Mouse (Mus musculus): ENCODE measurements around the gene Nfya. TPM values are rescaled to one million over a fixed set of nuclear protein-coding genes. Genes with fewer than 3 reads are reported as not detected.

Gene Nfya
- polyA plus RNA-seq, 1 experiment from 2014 or later = 26.5 TPM

DNA sequence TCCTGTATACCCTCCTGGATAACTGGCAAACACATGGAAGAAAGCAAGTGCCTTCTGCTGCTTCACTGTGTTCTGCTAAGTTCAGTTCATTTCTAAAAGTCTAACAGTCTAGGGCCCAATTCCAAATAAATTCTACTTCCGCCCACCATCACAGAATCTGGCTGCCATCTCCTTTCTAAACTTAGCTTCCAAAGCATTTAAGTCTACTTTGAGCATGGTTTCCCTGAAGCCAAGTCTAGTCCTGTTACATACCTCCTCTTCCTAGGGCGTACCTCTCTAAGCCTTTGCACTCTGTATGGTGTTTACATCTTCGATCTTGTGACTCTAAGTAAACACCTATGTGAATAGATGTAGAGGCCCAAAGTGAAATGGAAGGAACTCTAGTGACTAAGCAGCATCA, 17.1 kb downstream of the Nfya start:
- Histone ChIP-seq H3K4me1 (ENCODE audit: control insufficient read depth, insufficient read depth, low read length) (no peaks in the 10 kb centered on the region), H3K36me3 (ENCODE audit: control insufficient read depth, insufficient read depth, low read length) (peaks cover 88% of the 10 kb centered on the region), H3K4me2 (replicated peaks; ENCODE audit: low read depth, low read length) (no peak overlapping the region), H3K27me3 (ENCODE audit: control insufficient read depth, insufficient read depth, low read length) (no peaks in the 10 kb centered on the region), H3K27ac (ENCODE audit: low read length) (no peak overlapping the region), H3K4me3 (ENCODE audit: low read depth, low read length) (no peak overlapping the region), H3K9ac (replicated peaks; ENCODE audit: low read depth, low read length) (no peak overlapping the region), H3K9me3 (ENCODE audit: control insufficient read depth, low read depth, low read length) (no peaks in the 10 kb centered on the region)
- ATAC-seq (ENCODE audit: insufficient number of reproducible peaks, insufficient read depth, low FRiP score, low read depth) = no peak
- WGBS = 86% methylated on average over 3 of the region's 3 CpGs

DNA sequence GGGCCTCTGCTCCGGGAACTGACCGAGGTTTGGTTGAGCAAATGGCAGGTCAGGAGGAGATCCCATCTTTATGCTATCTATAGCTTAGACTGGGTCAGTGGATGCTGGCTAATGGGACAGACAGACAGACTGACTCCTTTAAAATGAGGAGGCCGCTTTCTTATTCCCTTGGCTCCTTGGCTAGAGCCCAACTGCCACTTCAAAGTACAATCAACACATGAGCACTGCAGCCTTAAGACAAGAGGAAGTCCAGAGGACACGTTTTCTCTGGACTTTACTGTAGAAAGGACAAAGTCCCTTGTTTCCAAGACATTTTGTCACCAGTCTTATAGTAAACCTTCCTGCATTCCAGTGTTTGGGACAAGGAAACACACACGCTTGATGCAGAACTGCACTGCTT, 18.3 kb downstream of the Nfya start:
- peaks cover 95% of the 10 kb centered on the region for H3K36me3 ChIP-seq (ENCODE audit: control insufficient read depth, insufficient read depth, low read length)
- 91% methylated on average over 5 of the region's 5 CpGs for WGBS
- H3K4me3 ChIP-seq (ENCODE audit: low read depth, low read length) = no peak overlapping the region
- H3K4me2 ChIP-seq (replicated peaks; ENCODE audit: low read depth, low read length) = no peak overlapping the region
- H3K9me3 ChIP-seq (ENCODE audit: control insufficient read depth, low read depth, low read length) = no peaks in the 10 kb centered on the region
- ATAC-seq (ENCODE audit: insufficient number of reproducible peaks, insufficient read depth, low FRiP score, low read depth) = no peak
- no peaks in the 10 kb centered on the region for H3K27me3 ChIP-seq (ENCODE audit: control insufficient read depth, insufficient read depth, low read length)
- no peaks in the 10 kb centered on the region for H3K4me1 ChIP-seq (ENCODE audit: control insufficient read depth, insufficient read depth, low read length)
- H3K9ac ChIP-seq (replicated peaks; ENCODE audit: low read depth, low read length) = no peak overlapping the region
- no peak overlapping the region for H3K27ac ChIP-seq (ENCODE audit: low read length)

DNA sequence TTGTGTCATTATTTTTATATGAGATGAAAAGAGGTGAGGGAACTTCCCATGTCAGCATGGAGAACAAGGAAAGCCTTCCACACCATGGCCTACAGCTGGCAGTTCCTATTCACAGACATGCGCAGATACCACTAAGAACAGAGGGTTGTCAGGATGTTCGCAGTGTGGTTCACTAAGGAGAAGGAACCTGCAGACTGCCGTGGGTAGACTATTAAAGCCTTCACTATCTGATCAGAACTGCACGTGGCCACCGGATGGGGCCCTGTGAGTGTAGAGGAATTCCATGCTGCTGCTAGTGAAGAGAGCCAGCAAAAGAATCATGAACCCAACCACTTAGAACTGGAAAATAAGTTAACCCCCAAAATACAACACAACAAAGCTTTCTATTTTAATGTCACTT, 20.3 kb downstream of the Nfya start:
- no peak overlapping the region for H3K27ac ChIP-seq (ENCODE audit: low read length)
- H3K9me3 ChIP-seq (ENCODE audit: control insufficient read depth, low read depth, low read length) = no peaks in the 10 kb centered on the region
- ATAC-seq (ENCODE audit: insufficient number of reproducible peaks, insufficient read depth, low FRiP score, low read depth) = no peak
- H3K4me2 ChIP-seq (replicated peaks; ENCODE audit: low read depth, low read length) = no peak overlapping the region
- H3K4me1 ChIP-seq (ENCODE audit: control insufficient read depth, insufficient read depth, low read length) = no peaks in the 10 kb centered on the region
- H3K9ac ChIP-seq (replicated peaks; ENCODE audit: low read depth, low read length) = no peak overlapping the region
- H3K27me3 ChIP-seq (ENCODE audit: control insufficient read depth, insufficient read depth, low read length) = no peaks in the 10 kb centered on the region
- WGBS = 90% methylated on average over 5 of the region's 5 CpGs
- H3K36me3 ChIP-seq (ENCODE audit: control insufficient read depth, insufficient read depth, low read length) = peaks cover 75% of the 10 kb centered on the region
- no peak overlapping the region for H3K4me3 ChIP-seq (ENCODE audit: low read depth, low read length)

DNA sequence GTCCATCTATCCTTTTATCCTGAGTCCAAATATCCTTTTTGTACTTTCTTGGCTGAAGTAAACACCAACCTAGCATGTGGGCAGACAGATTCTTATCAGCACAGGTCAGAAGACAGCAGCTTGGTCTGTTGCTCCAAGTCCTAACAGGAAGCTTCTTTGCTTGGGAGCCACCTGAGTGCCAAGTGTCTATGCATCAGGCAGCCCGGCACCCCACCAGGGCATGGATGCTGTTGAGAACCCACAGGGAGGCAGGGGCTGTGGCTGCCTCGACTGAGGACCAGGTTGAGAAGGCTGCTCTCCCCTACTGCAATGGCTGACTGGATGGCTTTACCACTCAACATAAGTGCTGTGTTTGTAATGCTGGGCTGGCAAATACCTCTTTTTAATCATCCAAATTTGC, 21.0 kb downstream of the Nfya start:
- Histone ChIP-seq H3K4me3 (ENCODE audit: low read depth, low read length) (no peak overlapping the region), H3K27ac (ENCODE audit: low read length) (no peak overlapping the region), H3K9ac (replicated peaks; ENCODE audit: low read depth, low read length) (no peak overlapping the region), H3K27me3 (ENCODE audit: control insufficient read depth, insufficient read depth, low read length) (no peaks in the 10 kb centered on the region), H3K36me3 (ENCODE audit: control insufficient read depth, insufficient read depth, low read length) (peaks cover 68% of the 10 kb centered on the region), H3K9me3 (ENCODE audit: control insufficient read depth, low read depth, low read length) (no peaks in the 10 kb centered on the region), H3K4me1 (ENCODE audit: control insufficient read depth, insufficient read depth, low read length) (no peaks in the 10 kb centered on the region), H3K4me2 (replicated peaks; ENCODE audit: low read depth, low read length) (no peak overlapping the region)
- WGBS = 79% methylated on average over 2 of the region's 2 CpGs
- no peak for ATAC-seq (ENCODE audit: insufficient number of reproducible peaks, insufficient read depth, low FRiP score, low read depth)

DNA sequence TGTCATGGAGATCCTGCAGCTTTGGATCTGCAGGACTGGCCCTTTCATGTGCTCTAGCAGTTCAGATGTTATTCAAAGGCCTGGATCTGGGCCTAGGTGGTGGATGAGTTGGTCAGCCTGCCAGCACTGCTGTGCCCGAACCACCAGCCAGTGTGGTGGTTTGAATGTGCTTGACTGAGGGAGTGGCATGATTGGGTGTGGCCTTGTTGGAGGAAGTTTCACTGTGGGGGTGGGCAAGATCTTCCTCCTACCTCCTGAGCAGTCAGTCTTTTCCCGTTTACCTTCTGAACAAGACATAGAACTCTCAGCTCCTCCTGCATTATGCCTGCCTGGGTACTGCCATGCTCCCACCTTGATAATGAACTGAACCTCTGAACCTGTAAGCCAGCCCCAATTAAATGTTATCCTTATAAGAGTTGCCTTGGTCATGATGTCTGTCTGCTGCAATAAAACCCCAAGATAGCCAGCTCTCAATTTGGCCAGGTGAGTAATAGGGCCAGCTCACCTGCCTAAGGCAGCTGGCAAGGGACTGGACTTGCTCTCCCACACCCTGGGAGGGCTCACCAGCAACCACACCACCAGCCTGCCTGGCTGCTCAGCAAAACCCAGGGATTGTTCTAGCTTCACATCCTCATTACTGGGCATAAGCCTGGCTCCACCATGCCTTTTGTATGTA, 23.8 kb downstream of the Nfya start:
- ATAC-seq (ENCODE audit: insufficient number of reproducible peaks, insufficient read depth, low FRiP score, low read depth) = no peak

DNA sequence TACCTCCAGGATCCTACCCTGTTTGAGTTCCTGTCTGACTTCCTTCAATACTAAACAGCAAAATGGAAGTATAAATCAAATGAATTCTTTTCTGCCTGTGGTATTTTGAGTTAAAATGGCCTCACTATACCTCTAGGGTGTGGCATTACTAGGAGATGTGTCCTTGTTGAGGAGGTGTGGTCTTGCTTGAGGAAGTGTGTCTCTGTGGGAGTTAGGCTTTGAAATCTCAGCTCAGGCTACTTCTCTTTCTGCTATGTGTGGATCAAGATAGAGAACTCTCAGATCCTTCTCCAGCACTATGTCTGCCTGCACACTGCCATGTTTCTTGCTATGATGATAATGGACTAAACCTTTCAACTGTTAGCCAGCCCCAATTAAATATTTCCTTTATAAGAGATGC, 30.7 kb downstream of the Nfya start:
- no peak overlapping the region for H3K9ac ChIP-seq (replicated peaks; ENCODE audit: low read depth, low read length)
- no peaks in the 10 kb centered on the region for H3K27me3 ChIP-seq (ENCODE audit: control insufficient read depth, insufficient read depth, low read length)
- H3K4me1 ChIP-seq (ENCODE audit: control insufficient read depth, insufficient read depth, low read length) = no peaks in the 10 kb centered on the region
- ATAC-seq (ENCODE audit: insufficient number of reproducible peaks, insufficient read depth, low FRiP score, low read depth) = no peak
- H3K36me3 ChIP-seq (ENCODE audit: control insufficient read depth, insufficient read depth, low read length) = no peaks in the 10 kb centered on the region
- H3K4me3 ChIP-seq (ENCODE audit: low read depth, low read length) = no peak overlapping the region
- no peak overlapping the region for H3K27ac ChIP-seq (ENCODE audit: low read length)
- H3K9me3 ChIP-seq (ENCODE audit: control insufficient read depth, low read depth, low read length) = no peaks in the 10 kb centered on the region
- no peak overlapping the region for H3K4me2 ChIP-seq (replicated peaks; ENCODE audit: low read depth, low read length)

More for the DNA sequence above, 23.8 kb downstream of the Nfya start:
- Histone ChIP-seq H3K4me1 (ENCODE audit: control insufficient read depth, insufficient read depth, low read length) (no peaks in the 10 kb centered on the region), H3K4me3 (ENCODE audit: low read depth, low read length) (no peak overlapping the region), H3K27me3 (ENCODE audit: control insufficient read depth, insufficient read depth, low read length) (no peaks in the 10 kb centered on the region), H3K27ac (ENCODE audit: low read length) (no peak overlapping the region), H3K36me3 (ENCODE audit: control insufficient read depth, insufficient read depth, low read length) (peaks cover 40% of the 10 kb centered on the region), H3K4me2 (replicated peaks; ENCODE audit: low read depth, low read length) (no peak overlapping the region), H3K9me3 (ENCODE audit: control insufficient read depth, low read depth, low read length) (no peaks in the 10 kb centered on the region), H3K9ac (replicated peaks; ENCODE audit: low read depth, low read length) (no peak overlapping the region)
- 81% methylated on average over 2 of the region's 2 CpGs for WGBS

DNA sequence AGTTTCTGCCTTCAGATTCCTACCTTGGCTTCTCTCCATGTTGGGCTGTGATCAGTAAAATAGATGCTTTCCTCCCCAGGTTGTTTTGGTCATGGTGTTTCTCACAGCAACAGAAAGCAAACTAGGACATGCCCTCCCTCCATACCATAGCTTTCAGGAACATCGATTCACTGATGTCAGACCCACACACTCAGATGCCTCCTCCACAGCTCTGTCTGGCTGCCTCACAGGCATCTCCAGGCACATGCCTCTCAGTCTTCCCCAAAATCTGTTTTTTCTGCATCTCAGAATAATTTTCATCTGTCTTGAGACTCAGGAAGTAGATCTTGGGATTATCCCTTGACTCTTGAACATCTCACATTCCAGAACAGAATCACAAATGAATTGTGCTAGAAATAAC, 33.6 kb downstream of the Nfya start:
- H3K4me1 ChIP-seq (ENCODE audit: control insufficient read depth, insufficient read depth, low read length) = no peaks in the 10 kb centered on the region
- WGBS = 90% methylated on average over 1 of the region's 1 CpGs
- no peaks in the 10 kb centered on the region for H3K36me3 ChIP-seq (ENCODE audit: control insufficient read depth, insufficient read depth, low read length)
- no peak overlapping the region for H3K4me3 ChIP-seq (ENCODE audit: low read depth, low read length)
- ATAC-seq (ENCODE audit: insufficient number of reproducible peaks, insufficient read depth, low FRiP score, low read depth) = no peak
- H3K9ac ChIP-seq (replicated peaks; ENCODE audit: low read depth, low read length) = no peak overlapping the region
- no peaks in the 10 kb centered on the region for H3K27me3 ChIP-seq (ENCODE audit: control insufficient read depth, insufficient read depth, low read length)
- H3K4me2 ChIP-seq (replicated peaks; ENCODE audit: low read depth, low read length) = no peak overlapping the region
- H3K27ac ChIP-seq (ENCODE audit: low read length) = no peak overlapping the region
- H3K9me3 ChIP-seq (ENCODE audit: control insufficient read depth, low read depth, low read length) = no peaks in the 10 kb centered on the region

DNA sequence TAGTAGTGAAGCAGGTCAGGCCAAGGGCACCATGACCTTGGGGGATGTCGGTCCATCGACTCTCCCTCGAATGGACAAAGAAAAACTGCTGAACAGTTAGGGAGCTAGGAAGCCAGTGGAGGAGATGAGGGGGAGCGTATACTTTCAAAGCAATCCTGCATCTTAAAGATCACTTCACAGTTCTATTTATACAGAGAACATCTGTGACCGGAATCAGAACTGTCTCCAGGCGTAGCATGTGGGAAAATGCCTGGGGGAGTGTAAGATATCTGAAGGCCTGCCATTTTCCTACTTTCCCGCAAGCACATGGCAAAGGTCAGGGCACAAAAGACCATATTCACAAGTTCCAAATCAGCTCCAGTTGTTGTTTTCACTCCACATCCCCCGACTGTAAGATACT, 36.7 kb downstream of the Nfya start:
- Histone ChIP-seq H3K27me3 (ENCODE audit: control insufficient read depth, insufficient read depth, low read length) (no peaks in the 10 kb centered on the region), H3K27ac (ENCODE audit: low read length) (no peak overlapping the region), H3K4me1 (ENCODE audit: control insufficient read depth, insufficient read depth, low read length) (no peaks in the 10 kb centered on the region), H3K36me3 (ENCODE audit: control insufficient read depth, insufficient read depth, low read length) (no peaks in the 10 kb centered on the region), H3K9ac (replicated peaks; ENCODE audit: low read depth, low read length) (no peak overlapping the region), H3K9me3 (ENCODE audit: control insufficient read depth, low read depth, low read length) (no peaks in the 10 kb centered on the region), H3K4me2 (replicated peaks; ENCODE audit: low read depth, low read length) (no peak overlapping the region), H3K4me3 (ENCODE audit: low read depth, low read length) (no peak overlapping the region)
- 70% methylated on average over 8 of the region's 8 CpGs for WGBS
- no peak for ATAC-seq (ENCODE audit: insufficient number of reproducible peaks, insufficient read depth, low FRiP score, low read depth)

DNA sequence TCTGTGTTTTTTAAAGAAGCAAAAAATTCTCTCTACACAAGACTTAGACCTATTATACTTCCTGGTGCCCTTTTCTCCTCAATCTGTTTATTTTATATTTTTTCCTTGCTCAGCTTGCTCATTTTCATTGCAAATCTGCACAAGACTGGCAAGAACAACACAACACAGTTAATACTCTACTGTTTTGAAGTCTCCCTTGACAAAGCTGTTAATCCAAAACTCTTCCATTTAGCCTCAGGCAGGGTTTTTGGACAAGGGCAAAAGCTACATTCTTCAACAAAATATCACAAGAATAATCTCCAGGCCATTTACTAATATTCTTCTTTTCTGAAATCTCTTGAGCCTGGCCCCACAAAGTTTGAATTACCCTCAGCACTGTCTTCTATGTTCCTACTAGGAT, 38.1 kb downstream of the Nfya start:
- H3K9me3 ChIP-seq (ENCODE audit: control insufficient read depth, low read depth, low read length) = no peaks in the 10 kb centered on the region
- no peak for ATAC-seq (ENCODE audit: insufficient number of reproducible peaks, insufficient read depth, low FRiP score, low read depth)
- no peaks in the 10 kb centered on the region for H3K36me3 ChIP-seq (ENCODE audit: control insufficient read depth, insufficient read depth, low read length)
- H3K9ac ChIP-seq (replicated peaks; ENCODE audit: low read depth, low read length) = no peak overlapping the region
- no peak overlapping the region for H3K27ac ChIP-seq (ENCODE audit: low read length)
- H3K4me1 ChIP-seq (ENCODE audit: control insufficient read depth, insufficient read depth, low read length) = no peaks in the 10 kb centered on the region
- H3K27me3 ChIP-seq (ENCODE audit: control insufficient read depth, insufficient read depth, low read length) = no peaks in the 10 kb centered on the region
- H3K4me3 ChIP-seq (ENCODE audit: low read depth, low read length) = no peak overlapping the region
- H3K4me2 ChIP-seq (replicated peaks; ENCODE audit: low read depth, low read length) = no peak overlapping the region

Measured in stomach, embryonic 14.5 days (tissue).